Mouse (Mus musculus) embryonic facial prominence, embryonic 11.5 days (tissue): ENCODE results near the gene Gtf2h4. TPM values are rescaled to one million over a fixed set of nuclear protein-coding genes. Genes with fewer than 3 reads are reported as not detected.

Source experiments
- ATAC-seq: fragments of 200-750 bp; cut with Nextera tagmentation; replicated peaks from 2 replicates; pipeline ENCODE4 v1.8.0; 2017; ENCODE audit warnings: low read depth; ENCODE audit not compliant: insufficient number of reproducible peaks, low FRiP score, low TSS enrichment
- DNase-seq: peaks from one replicate; pipeline ENCODE4 v3.0.0-alpha.2; 2015; ENCODE audit warnings: low spot score
- H3K27ac ChIP-seq: fragments of 300-500 bp; sonication (generic); replicated peaks from 2 replicates; pipeline ENCODE4 v1.5.1; 2014; ENCODE audit warnings: mild to moderate bottlenecking, low read depth, low read length, control low read depth
- H3K27me3 ChIP-seq: fragments of 300-500 bp; sonication (generic); 2 replicates; pipeline ENCODE4 v1.6.1; 2014; ENCODE audit warnings: mild to moderate bottlenecking, low read length, moderate library complexity, mixed read lengths; ENCODE audit not compliant: control insufficient read depth, insufficient read depth
- H3K36me3 ChIP-seq: fragments of 300-500 bp; sonication (generic); replicated peaks from 2 replicates; pipeline ENCODE4 v1.6.1; 2014; ENCODE audit warnings: low read depth, mild to moderate bottlenecking, low read length, moderate library complexity, mixed read lengths; ENCODE audit not compliant: control insufficient read depth, insufficient read depth
- H3K4me1 ChIP-seq: fragments of 300-500 bp; sonication (generic); 2 replicates; pipeline ENCODE4 v1.6.1; 2014; ENCODE audit warnings: low read length, mixed read lengths; ENCODE audit not compliant: control insufficient read depth, insufficient read depth
- H3K4me2 ChIP-seq: fragments of 300-500 bp; sonication (generic); 2 replicates; pipeline ENCODE4 v1.6.1; 2014; ENCODE audit warnings: low read depth, mild to moderate bottlenecking, control low read depth, low read length, moderate library complexity
- H3K4me3 ChIP-seq: fragments of 300-500 bp; sonication (generic); 2 replicates; pipeline ENCODE4 v1.5.1; 2014; ENCODE audit warnings: low read depth, low read length, control low read depth
- H3K9ac ChIP-seq: fragments of 300-500 bp; sonication (generic); replicated peaks from 2 replicates; pipeline ENCODE4 v1.6.1; 2014; ENCODE audit warnings: mild to moderate bottlenecking, control low read depth, low read length
- H3K9me3 ChIP-seq: fragments of 300-500 bp; sonication (generic); replicated peaks from 2 replicates; pipeline ENCODE4 v1.6.1; 2016; ENCODE audit warnings: mild to moderate bottlenecking, low read length, inconsistent platforms, mixed read lengths; ENCODE audit not compliant: control insufficient read depth
- WGBS: fragments of 180-500 bp; shearing (Covaris S2); extraction: QIAGEN DNeasy Blood & Tissue Kit; methylation state at CpG from one replicate; pipeline ENCODE4 v1.1.7; 2014; 5-methylcytosine and 5-hydroxymethylcytosine counted together
- polyA plus RNA-seq: library from polyadenylated mRNA; unstranded; fragments of >200 nt; fragmentation: Nextera tagmentation; extraction: Ambion mirVana; gene quantifications from 2 replicates; pipeline ENCODE4 v1.2.1, GENCODE M21; 2014

Gtf2h4 gene
- polyA plus RNA-seq, 1 experiment from 2014 or later: 43.3 TPM

GRCm38 (mm10) chr17:35680591-35680990 is 7.1 kb upstream of the Gtf2h4 start:
- no peak overlapping the region for H3K4me3 ChIP-seq
- no peak overlapping the region for H3K27ac ChIP-seq
- no peaks in the 10 kb centered on the region for H3K4me1 ChIP-seq
- no peak for ATAC-seq
- no peaks in the 10 kb centered on the region; the same call in 1 of the 2 replicates for H3K36me3 ChIP-seq
- H3K9me3 ChIP-seq: no peaks in the 10 kb centered on the region
- WGBS: 20% methylated on average over 6 of the region's 6 CpGs
- H3K9ac ChIP-seq: no peak overlapping the region
- no peaks in the 10 kb centered on the region for H3K27me3 ChIP-seq
- H3K4me2 ChIP-seq: no peak overlapping the region
- peak; percentile 39 for DNase-seq

- no peak for ATAC-seq
- H3K9me3 ChIP-seq: no peaks in the 10 kb centered on the region
Observed at GRCm38 (mm10) chr17:35672527-35672926, 1.0 kb downstream of the Gtf2h4 start.

GRCm38 (mm10) chr17:35671846-35672245 is 1.7 kb downstream of the Gtf2h4 start:
- no peak overlapping the region for H3K4me2 ChIP-seq
- H3K4me3 ChIP-seq: no peak overlapping the region
- H3K4me1 ChIP-seq: no peaks in the 10 kb centered on the region
- ATAC-seq (no peak), DNase-seq (no peak)
- H3K9ac ChIP-seq: no peak overlapping the region
- H3K36me3 ChIP-seq: no peaks in the 10 kb centered on the region
- H3K27ac ChIP-seq: no peak overlapping the region
- no peaks in the 10 kb centered on the region for H3K9me3 ChIP-seq
- 79% methylated on average over 6 of the region's 6 CpGs for WGBS
- no peaks in the 10 kb centered on the region for H3K27me3 ChIP-seq

More at GRCm38 (mm10) chr17:35672527-35672926, 1.0 kb downstream of the Gtf2h4 start:
- no peaks in the 10 kb centered on the region for H3K27me3 ChIP-seq
- no peaks in the 10 kb centered on the region for H3K36me3 ChIP-seq
- H3K4me2 ChIP-seq: no peak overlapping the region
- DNase-seq: no peak
- H3K27ac ChIP-seq: no peak overlapping the region
- H3K4me1 ChIP-seq: no peaks in the 10 kb centered on the region
- WGBS: 85% methylated on average over 6 of the region's 6 CpGs
- no peak overlapping the region for H3K9ac ChIP-seq
- no peak overlapping the region for H3K4me3 ChIP-seq

- Histone ChIP-seq H3K9me3 (no peaks in the 10 kb centered on the region), H3K4me3 (no peak overlapping the region), H3K27ac (no peak overlapping the region), H3K4me1 (no peaks in the 10 kb centered on the region), H3K9ac (no peak overlapping the region), H3K36me3 (no peaks in the 10 kb centered on the region), H3K27me3 (no peaks in the 10 kb centered on the region), H3K4me2 (no peak overlapping the region)
- WGBS: 91% methylated on average over 9 of the region's 9 CpGs
- no peak for DNase-seq
- ATAC-seq: no peak
Observed at GRCm38 (mm10) chr17:35669731-35670130, 3.8 kb downstream of the Gtf2h4 start.

GRCm38 (mm10) chr17:35667334-35668065 is 6.0 kb downstream of the Gtf2h4 start, which contains the start of gene Vars2:
Vars2 (minus strand) TSS chr17:35667592.
- peak; percentile 85 for ATAC-seq
- Histone ChIP-seq H3K27me3 (no peaks in the 10 kb centered on the region), H3K9me3 (no peaks in the 10 kb centered on the region), H3K4me1 (no peaks in the 10 kb centered on the region), H3K4me2 (peak within 1 kb of the TSS; percentile 81), H3K9ac (peak within 1 kb of the TSS; percentile 79), H3K27ac (peak within 1 kb of the TSS; percentile 41), H3K4me3 (peak within 1 kb of the TSS; percentile 57), H3K36me3 (no peaks in the 10 kb centered on the region)
- peak; percentile 96 for DNase-seq
- 1% methylated on average over 61 of the region's 61 CpGs for WGBS

GRCm38 (mm10) chr17:35666851-35667256 is 6.7 kb downstream of the Gtf2h4 start:
- Histone ChIP-seq H3K36me3 (no peaks in the 10 kb centered on the region), H3K9ac (peak overlapping the region; percentile 76), H3K4me1 (no peaks in the 10 kb centered on the region), H3K27ac (peak overlapping the region; percentile 31), H3K4me2 (peak overlapping the region; percentile 81), H3K27me3 (no peaks in the 10 kb centered on the region), H3K9me3 (no peaks in the 10 kb centered on the region), H3K4me3 (peak overlapping the region; percentile 57)
- ATAC-seq (peak; percentile 49), DNase-seq (peak; percentile 58)
- 3% methylated on average over 13 of the region's 13 CpGs for WGBS

- Histone ChIP-seq H3K4me1 (no peaks in the 10 kb centered on the region), H3K9me3 (no peaks in the 10 kb centered on the region), H3K27me3 (no peaks in the 10 kb centered on the region), H3K27ac (no peak overlapping the region), H3K36me3 (no peaks in the 10 kb centered on the region), H3K4me2 (no peak overlapping the region), H3K9ac (0 out of 2 replicates have a peak overlapping the region, but pooled peaks have one; percentile 9), H3K4me3 (no peak overlapping the region)
- WGBS: 79% methylated on average over 17 of the region's 17 CpGs
- ATAC-seq (no peak), DNase-seq (peak; percentile 6)
Observed at GRCm38 (mm10) chr17:35665957-35666515, 7.5 kb downstream of the Gtf2h4 start.

GRCm38 (mm10) chr17:35653086-35653485 is 20.5 kb downstream of the Gtf2h4 start:
- H3K36me3 ChIP-seq: no peaks in the 10 kb centered on the region; the same call in 1 of the 2 replicates
- ATAC-seq (no peak), DNase-seq (no peak)
- H3K9ac ChIP-seq: no peak overlapping the region
- no peaks in the 10 kb centered on the region for H3K9me3 ChIP-seq
- no peaks in the 10 kb centered on the region for H3K4me1 ChIP-seq
- H3K4me2 ChIP-seq: no peak overlapping the region
- no peak overlapping the region for H3K27ac ChIP-seq
- 68% methylated on average over 2 of the region's 2 CpGs for WGBS
- H3K27me3 ChIP-seq: no peaks in the 10 kb centered on the region
- H3K4me3 ChIP-seq: no peak overlapping the region
